Mouse (Mus musculus): Measurements from ENCODE around the gene Nova2. TPM values are rescaled to one million over a fixed set of nuclear protein-coding genes. Genes with fewer than 3 reads are reported as not detected.
A peak's percentile ranks its signal among the peaks of the same experiment; 100 is the strongest.

Nova2 gene
- polyA plus RNA-seq, 1 experiment from 2014 or later, result 6.9 TPM

DNA sequence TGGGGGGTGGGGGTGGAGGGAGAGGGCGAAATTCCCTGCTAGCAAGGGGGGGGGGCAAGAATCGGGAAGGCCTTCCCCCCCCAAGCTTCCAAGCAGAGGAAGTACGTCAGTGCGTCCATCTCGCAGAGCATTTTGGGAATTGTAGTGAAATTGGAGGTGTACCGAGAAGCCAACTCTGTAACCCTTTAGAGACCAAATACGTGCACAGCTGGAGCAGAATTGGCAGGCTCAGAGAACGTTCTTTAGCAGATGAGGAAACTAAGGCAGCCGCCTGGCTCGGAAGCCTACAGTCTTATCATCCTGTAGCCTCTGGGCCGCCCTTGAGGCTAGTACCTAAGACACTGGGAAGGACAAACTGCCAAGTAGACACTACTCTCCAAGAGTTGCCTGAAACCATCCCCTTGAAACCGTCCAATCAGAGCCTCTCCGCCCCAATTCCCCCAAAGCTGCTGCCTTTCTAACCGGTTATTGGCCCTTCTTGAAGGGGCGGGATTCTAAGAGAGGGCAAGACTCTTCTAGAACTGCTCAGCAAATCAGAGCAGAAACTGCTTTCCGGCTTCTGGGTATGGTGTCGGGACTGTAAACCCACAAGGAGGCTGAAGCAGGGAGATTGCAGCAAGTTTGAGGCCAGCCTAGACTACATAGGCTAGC lies 77.3 kb downstream of the Nova2 start:
- Histone ChIP-seq H3K9ac (ENCODE audit: low read length) (peak overlapping the region; percentile 73), H3K4me2 (ENCODE audit: low read depth, low read length, severe bottlenecking) (peak overlapping the region; percentile 67), H3K27me3 (ENCODE audit: control insufficient read depth, insufficient read depth, low read length) (no peaks in the 10 kb centered on the region), H3K4me3 (ENCODE audit: low read depth, low read length) (peak overlapping the region; percentile 30), H3K27ac (ENCODE audit: low read depth, low read length) (no peak overlapping the region), H3K36me3 (ENCODE audit: control insufficient read depth, insufficient read depth, low read length) (peaks cover 5% of the 10 kb centered on the region; the same call in 1 of the 2 replicates), H3K9me3 (ENCODE audit: control insufficient read depth, low read length) (no peaks in the 10 kb centered on the region), H3K4me1 (replicated peaks; ENCODE audit: control insufficient read depth, insufficient read depth, low read length) (peaks cover 22% of the 10 kb centered on the region)
- DNase-seq (ENCODE audit: low spot score), result peak; percentile 80
- 2% methylated on average over 17 of the region's 17 CpGs for WGBS
- peak; percentile 65 for ATAC-seq (replicated peaks; ENCODE audit: low FRiP score)

DNA sequence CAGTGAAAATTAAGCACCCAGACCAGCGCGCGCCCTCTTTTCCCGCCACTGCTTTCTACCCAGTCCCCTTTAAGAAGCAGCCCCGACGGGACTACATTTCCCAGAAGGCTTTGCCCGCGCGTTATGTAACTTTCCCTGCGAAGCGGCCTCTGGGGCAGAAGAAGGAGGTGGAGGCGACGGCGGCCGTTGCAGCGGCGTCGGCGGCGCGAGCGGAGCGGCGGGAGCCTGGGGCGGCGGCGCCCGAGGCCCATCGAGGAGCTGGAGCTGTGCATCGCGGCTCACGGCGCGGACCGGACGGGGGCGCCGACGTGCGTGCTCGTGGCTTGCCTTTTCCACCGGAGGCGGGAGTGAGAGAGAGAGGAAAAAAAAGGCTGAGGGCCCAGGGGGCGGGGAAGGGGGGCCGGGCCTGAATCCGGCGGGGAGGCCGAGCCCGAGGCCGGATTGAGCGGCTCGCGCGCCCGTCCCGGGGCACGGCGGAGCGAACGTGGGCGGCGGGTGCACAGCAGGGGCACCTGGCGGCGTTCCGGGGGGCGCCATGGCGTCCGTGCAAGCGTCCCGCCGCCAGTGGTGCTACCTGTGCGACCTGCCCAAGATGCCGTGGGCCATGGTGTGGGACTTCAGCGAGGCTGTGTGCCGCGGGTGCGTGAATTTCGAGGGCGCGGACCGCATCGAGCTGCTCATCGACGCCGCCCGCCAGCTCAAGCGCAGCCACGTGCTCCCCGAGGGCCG lies 78.4 kb downstream of the Nova2 start, which contains the start of gene Irf2bp1:
Gene Irf2bp1, plus strand, starts transcription at position 143 of the 729 bp plus-strand sequence.
- H3K27ac ChIP-seq (ENCODE audit: low read depth, low read length), result peak within 1 kb of the TSS; percentile 91
- ATAC-seq (replicated peaks; ENCODE audit: low FRiP score), result peak; percentile 75
- H3K9me3 ChIP-seq (ENCODE audit: control insufficient read depth, low read length), result no peaks in the 10 kb centered on the region
- WGBS, result under 1% methylated on average over 66 of the region's 90 CpGs
- peak within 1 kb of the TSS; percentile 94 for H3K4me3 ChIP-seq (ENCODE audit: low read depth, low read length)
- peaks cover 5% of the 10 kb centered on the region; the same call in 1 of the 2 replicates for H3K36me3 ChIP-seq (ENCODE audit: control insufficient read depth, insufficient read depth, low read length)
- H3K4me2 ChIP-seq (ENCODE audit: low read depth, low read length, severe bottlenecking), result peak within 1 kb of the TSS; percentile 98
- H3K4me1 ChIP-seq (replicated peaks; ENCODE audit: control insufficient read depth, insufficient read depth, low read length), result peaks cover 21% of the 10 kb centered on the region
- peak within 1 kb of the TSS; percentile 90 for H3K9ac ChIP-seq (ENCODE audit: low read length)
- no peaks in the 10 kb centered on the region for H3K27me3 ChIP-seq (ENCODE audit: control insufficient read depth, insufficient read depth, low read length)
- peak; percentile 95 for DNase-seq (ENCODE audit: low spot score)

DNA sequence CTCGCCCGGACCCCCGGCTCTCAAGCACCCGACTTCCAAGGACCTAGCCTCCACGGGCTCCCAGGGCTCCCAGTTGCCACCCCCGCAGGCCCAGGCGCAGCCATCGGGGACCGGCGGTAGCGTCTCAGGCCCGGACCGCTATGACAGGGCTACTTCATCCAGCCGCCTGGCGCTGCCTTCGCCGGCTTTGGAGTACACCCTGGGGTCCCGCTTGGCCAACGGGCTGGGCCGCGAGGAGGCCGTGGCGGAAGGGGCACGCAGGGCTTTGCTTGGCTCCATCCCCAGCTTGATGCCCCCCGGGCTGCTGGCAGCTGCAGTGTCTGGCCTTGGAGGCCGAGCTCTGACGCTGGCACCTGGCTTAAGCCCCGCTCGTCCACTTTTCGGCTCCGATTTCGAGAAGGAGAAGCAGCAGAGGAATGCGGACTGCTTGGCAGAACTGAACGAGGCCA lies 79.0 kb downstream of the Nova2 start:
- Histone ChIP-seq H3K36me3 (ENCODE audit: control insufficient read depth, insufficient read depth, low read length) (peaks cover 5% of the 10 kb centered on the region; the same call in 1 of the 2 replicates), H3K9ac (ENCODE audit: low read length) (peak overlapping the region; percentile 90), H3K4me3 (ENCODE audit: low read depth, low read length) (peak overlapping the region; percentile 94), H3K27ac (ENCODE audit: low read depth, low read length) (no peak overlapping the region), H3K9me3 (ENCODE audit: control insufficient read depth, low read length) (no peaks in the 10 kb centered on the region), H3K27me3 (ENCODE audit: control insufficient read depth, insufficient read depth, low read length) (no peaks in the 10 kb centered on the region), H3K4me2 (ENCODE audit: low read depth, low read length, severe bottlenecking) (peak overlapping the region; percentile 98), H3K4me1 (replicated peaks; ENCODE audit: control insufficient read depth, insufficient read depth, low read length) (peaks cover 21% of the 10 kb centered on the region)
- peak; percentile 72 for DNase-seq (ENCODE audit: low spot score)
- no peak for ATAC-seq (replicated peaks; ENCODE audit: low FRiP score)
- WGBS, result 8% methylated on average over 34 of the region's 34 CpGs

DNA sequence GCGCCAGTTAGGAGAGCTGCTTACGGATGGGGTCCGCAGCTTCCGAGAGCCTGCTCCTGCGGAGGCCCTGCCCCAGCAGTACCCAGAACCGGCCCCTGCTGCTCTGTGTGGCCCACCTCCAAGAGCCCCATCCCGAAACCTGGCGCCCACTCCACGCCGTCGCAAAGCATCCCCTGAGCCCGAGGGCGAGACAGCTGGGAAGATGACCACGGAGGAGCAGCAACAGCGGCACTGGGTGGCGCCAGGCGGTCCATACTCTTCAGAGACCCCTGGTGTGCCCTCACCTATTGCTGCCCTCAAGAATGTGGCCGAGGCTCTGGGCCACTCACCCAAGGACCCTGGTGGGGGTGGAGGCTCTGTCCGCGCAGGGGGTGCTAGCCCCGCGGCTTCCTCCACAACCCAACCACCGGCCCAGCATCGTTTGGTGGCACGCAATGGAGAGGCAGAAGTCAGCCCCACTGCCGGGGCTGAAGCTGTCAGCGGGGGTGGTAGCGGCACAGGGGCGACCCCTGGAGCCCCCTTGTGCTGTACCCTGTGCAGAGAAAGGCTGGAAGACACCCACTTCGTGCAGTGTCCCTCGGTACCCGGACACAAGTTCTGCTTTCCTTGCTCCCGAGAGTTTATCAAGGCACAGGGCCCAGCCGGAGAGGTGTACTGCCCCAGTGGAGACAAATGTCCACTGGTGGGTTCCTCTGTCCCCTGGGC lies 79.9 kb downstream of the Nova2 start:
- DNase-seq (ENCODE audit: low spot score) (no peak), ATAC-seq (replicated peaks; ENCODE audit: low FRiP score) (no peak)
- peaks cover 5% of the 10 kb centered on the region; the same call in 1 of the 2 replicates for H3K36me3 ChIP-seq (ENCODE audit: control insufficient read depth, insufficient read depth, low read length)
- 83% methylated on average over 34 of the region's 34 CpGs for WGBS
- peak overlapping the region; percentile 94 for H3K4me3 ChIP-seq (ENCODE audit: low read depth, low read length)
- H3K9ac ChIP-seq (ENCODE audit: low read length), result peak overlapping the region; percentile 29
- H3K9me3 ChIP-seq (ENCODE audit: control insufficient read depth, low read length), result no peaks in the 10 kb centered on the region
- no peak overlapping the region for H3K27ac ChIP-seq (ENCODE audit: low read depth, low read length)
- peak overlapping the region; percentile 98 for H3K4me2 ChIP-seq (ENCODE audit: low read depth, low read length, severe bottlenecking)
- peaks cover 21% of the 10 kb centered on the region for H3K4me1 ChIP-seq (replicated peaks; ENCODE audit: control insufficient read depth, insufficient read depth, low read length)
- no peaks in the 10 kb centered on the region for H3K27me3 ChIP-seq (ENCODE audit: control insufficient read depth, insufficient read depth, low read length)

DNA sequence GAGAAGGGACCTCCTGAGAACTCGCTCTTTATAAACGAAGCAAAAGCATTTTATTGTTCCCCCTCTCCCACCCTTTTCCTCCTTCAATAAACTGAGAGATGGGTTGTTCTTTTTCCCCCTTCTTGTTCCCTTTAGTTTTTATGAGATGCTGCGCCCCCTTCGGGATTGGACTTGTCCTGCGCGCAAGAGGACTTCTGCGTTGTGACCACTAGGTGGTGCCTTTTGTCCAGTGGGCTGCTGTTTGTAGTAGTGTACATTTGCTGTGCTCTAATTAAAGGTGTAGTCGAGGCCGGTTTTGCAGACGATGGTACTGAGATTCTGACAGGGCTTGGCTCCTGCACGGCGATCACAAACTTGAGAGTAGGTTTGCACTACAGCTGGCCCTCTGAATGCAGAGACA lies 80.8 kb downstream of the Nova2 start:
- Histone ChIP-seq H3K4me1 (replicated peaks; ENCODE audit: control insufficient read depth, insufficient read depth, low read length) (peaks cover 21% of the 10 kb centered on the region), H3K27ac (ENCODE audit: low read depth, low read length) (no peak overlapping the region), H3K9ac (ENCODE audit: low read length) (no peak overlapping the region), H3K4me3 (ENCODE audit: low read depth, low read length) (no peak overlapping the region), H3K4me2 (ENCODE audit: low read depth, low read length, severe bottlenecking) (0 out of 2 replicates have a peak overlapping the region, but pooled peaks have one; percentile 21), H3K36me3 (ENCODE audit: control insufficient read depth, insufficient read depth, low read length) (peaks cover 5% of the 10 kb centered on the region; the same call in 1 of the 2 replicates), H3K9me3 (ENCODE audit: control insufficient read depth, low read length) (no peaks in the 10 kb centered on the region), H3K27me3 (ENCODE audit: control insufficient read depth, insufficient read depth, low read length) (no peaks in the 10 kb centered on the region)
- DNase-seq (ENCODE audit: low spot score) (peak; percentile 90), ATAC-seq (replicated peaks; ENCODE audit: low FRiP score) (no peak)
- WGBS, result 7% methylated on average over 12 of the region's 12 CpGs

DNA sequence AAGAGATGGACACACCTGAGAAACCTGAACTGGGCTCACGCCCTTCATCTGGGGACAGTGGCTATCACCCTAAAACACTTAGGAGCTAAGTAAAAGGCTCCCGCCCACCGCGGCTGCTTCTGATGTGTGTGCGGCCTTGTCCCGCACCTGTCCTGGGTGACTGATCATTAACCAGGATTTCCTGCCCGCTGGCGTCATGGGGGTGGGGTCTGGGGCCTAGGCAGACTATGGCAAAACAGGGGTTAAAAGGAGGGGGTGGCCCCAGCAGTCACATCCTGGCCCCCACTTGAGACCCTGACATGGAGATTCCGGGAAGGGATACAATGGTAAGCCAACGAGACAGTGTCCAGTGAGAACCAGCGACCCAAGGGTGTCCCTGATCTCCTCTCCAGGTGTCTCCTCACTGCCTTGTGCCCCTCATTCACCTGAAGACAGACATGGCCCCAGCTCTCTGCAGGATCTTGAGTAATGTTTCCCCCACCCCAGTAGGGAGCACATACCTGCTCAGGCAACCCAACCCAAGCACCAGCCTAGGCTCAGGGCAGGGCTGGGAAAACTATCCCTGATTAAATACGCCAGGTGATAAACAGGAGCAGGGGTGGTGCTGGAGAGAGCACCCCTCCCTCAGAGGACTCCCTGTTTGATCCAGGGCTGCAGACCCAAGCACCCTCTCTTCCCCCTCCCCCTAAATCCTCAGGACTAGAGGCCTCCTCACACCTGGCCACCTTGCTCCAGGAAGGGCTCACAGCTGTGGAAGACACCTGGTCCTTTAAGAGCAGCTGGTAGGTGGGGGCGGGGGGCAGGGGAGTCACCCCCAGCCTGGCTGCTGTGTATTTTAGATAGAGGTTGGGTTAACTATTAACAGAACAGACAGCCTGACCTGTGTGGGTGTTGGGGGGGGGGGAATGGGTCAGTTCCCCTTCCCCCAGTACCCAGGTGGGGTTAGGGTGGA lies 81.6 kb downstream of the Nova2 start:
- Histone ChIP-seq H3K9me3 (ENCODE audit: control insufficient read depth, low read length) (no peaks in the 10 kb centered on the region), H3K4me1 (replicated peaks; ENCODE audit: control insufficient read depth, insufficient read depth, low read length) (peaks cover 23% of the 10 kb centered on the region), H3K27ac (ENCODE audit: low read depth, low read length) (no peak overlapping the region), H3K4me3 (ENCODE audit: low read depth, low read length) (no peak overlapping the region), H3K36me3 (ENCODE audit: control insufficient read depth, insufficient read depth, low read length) (peaks cover 5% of the 10 kb centered on the region; the same call in 1 of the 2 replicates), H3K27me3 (ENCODE audit: control insufficient read depth, insufficient read depth, low read length) (no peaks in the 10 kb centered on the region), H3K4me2 (ENCODE audit: low read depth, low read length, severe bottlenecking) (0 out of 2 replicates have a peak overlapping the region, but pooled peaks have one; percentile 21), H3K9ac (ENCODE audit: low read length) (no peak overlapping the region)
- ATAC-seq (replicated peaks; ENCODE audit: low FRiP score), result no peak
- 85% methylated on average over 13 of the region's 13 CpGs for WGBS
- no peak for DNase-seq (ENCODE audit: low spot score)

DNA sequence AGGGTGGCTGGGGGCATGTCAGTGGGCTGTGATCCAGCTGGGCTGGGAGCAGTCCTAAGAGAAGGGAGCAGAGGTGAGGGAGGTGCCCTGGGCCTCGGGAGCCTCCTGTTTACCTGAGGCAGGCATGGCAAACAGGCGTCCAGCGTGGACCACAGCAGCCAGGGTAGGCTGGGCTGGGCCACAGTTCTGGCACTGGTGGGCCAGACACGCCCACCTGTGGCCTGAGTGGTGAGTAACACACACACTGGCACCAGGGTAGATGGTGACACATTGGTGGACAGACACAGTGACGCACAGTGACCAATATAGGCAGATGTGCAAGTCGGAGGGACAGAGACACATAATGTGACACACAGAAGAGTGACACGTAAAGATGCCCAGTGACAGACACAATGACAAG lies 84.9 kb downstream of the Nova2 start:
- H3K27me3 ChIP-seq (ENCODE audit: control insufficient read depth, insufficient read depth, low read length), result no peaks in the 10 kb centered on the region
- no peaks in the 10 kb centered on the region for H3K9me3 ChIP-seq (ENCODE audit: control insufficient read depth, low read length)
- ATAC-seq (replicated peaks; ENCODE audit: low FRiP score) (no peak), DNase-seq (ENCODE audit: low spot score) (no peak)
- H3K4me1 ChIP-seq (replicated peaks; ENCODE audit: control insufficient read depth, insufficient read depth, low read length), result peaks cover 11% of the 10 kb centered on the region
- peaks cover 3% of the 10 kb centered on the region; the same call in 1 of the 2 replicates for H3K36me3 ChIP-seq (ENCODE audit: control insufficient read depth, insufficient read depth, low read length)
- no peak overlapping the region for H3K4me2 ChIP-seq (ENCODE audit: low read depth, low read length, severe bottlenecking)
- 73% methylated on average over 7 of the region's 7 CpGs for WGBS
- no peak overlapping the region for H3K27ac ChIP-seq (ENCODE audit: low read depth, low read length)
- no peak overlapping the region for H3K4me3 ChIP-seq (ENCODE audit: low read depth, low read length)
- no peak overlapping the region for H3K9ac ChIP-seq (ENCODE audit: low read length)

Measured in forebrain, embryonic 11.5 days (tissue).